Mouse (Mus musculus) stomach, postnatal 0 days (tissue): ENCODE results near the gene Caprin2. TPM values are rescaled to one million over a fixed set of nuclear protein-coding genes. Genes with fewer than 3 reads are reported as not detected.
"Not testable (repeated sequence)": the region's sequence is repeated elsewhere in the genome, so short reads cannot be mapped to it uniquely, and the experiment has no call there.

Experiments
- ATAC-seq: fragments of 200-750 bp; cut with Nextera tagmentation; 2 replicates; pipeline ENCODE4 v1.8.0; 2017; ENCODE audit not compliant: low FRiP score, low TSS enrichment
- DNase-seq: peaks from one replicate; pipeline ENCODE4 v3.0.0-alpha.2; 2016; ENCODE audit warnings: low spot score
- H3K27ac ChIP-seq: fragments of 300-500 bp; sonication (generic); replicated peaks from 2 replicates; pipeline ENCODE4 v1.5.1; 2014; ENCODE audit warnings: mild to moderate bottlenecking, control low read depth
- H3K27me3 ChIP-seq: fragments of 300-500 bp; sonication (generic); 2 replicates; pipeline ENCODE4 v1.6.1; 2014; ENCODE audit warnings: low read length; ENCODE audit not compliant: control insufficient read depth, insufficient read depth
- H3K36me3 ChIP-seq: fragments of 300-500 bp; sonication (generic); 2 replicates; pipeline ENCODE4 v1.6.1; 2014; ENCODE audit warnings: low read length, mixed read lengths; ENCODE audit not compliant: control insufficient read depth, insufficient read depth
- H3K4me1 ChIP-seq: fragments of 300-500 bp; sonication (generic); replicated peaks from 2 replicates; pipeline ENCODE4 v1.6.1; 2014; ENCODE audit warnings: antibody characterized with exemption; ENCODE audit not compliant: control insufficient read depth, insufficient read depth
- H3K4me2 ChIP-seq: fragments of 300-500 bp; sonication (generic); replicated peaks from 2 replicates; pipeline ENCODE4 v1.6.1; 2014; ENCODE audit warnings: low read depth, mild to moderate bottlenecking, control low read depth, moderate library complexity
- H3K4me3 ChIP-seq: fragments of 300-500 bp; sonication (generic); 2 replicates; pipeline ENCODE4 v1.5.1; 2014; ENCODE audit warnings: low read depth, low read length, control low read depth
- H3K9ac ChIP-seq: fragments of 300-500 bp; sonication (generic); 2 replicates; pipeline ENCODE4 v1.6.1; 2014; ENCODE audit warnings: mild to moderate bottlenecking, low read length, control low read depth, mixed read lengths
- H3K9me3 ChIP-seq: fragments of 300-500 bp; sonication (generic); 2 replicates; pipeline ENCODE4 v1.6.1; 2016; ENCODE audit warnings: low read length; ENCODE audit not compliant: control insufficient read depth
- CTCF ChIP-seq: IDR thresholded peaks from 2 replicates; pipeline ENCODE4 v1.5.1; 2016; ENCODE audit warnings: antibody characterized with exemption, low read depth, mild to moderate bottlenecking, moderate library complexity
- EP300 ChIP-seq: optimal IDR thresholded peaks from 2 replicates; pipeline ENCODE3; 2016; ENCODE audit warnings: antibody characterized with exemption
- WGBS: fragments of 180-500 bp; shearing (Covaris S2); extraction: QIAGEN DNeasy Blood & Tissue Kit; methylation state at CpG from one replicate; pipeline ENCODE4 v1.1.7; 2014; 5-methylcytosine and 5-hydroxymethylcytosine counted together
- polyA plus RNA-seq: library from polyadenylated mRNA; unstranded; fragments of >200 nt; fragmentation: Nextera tagmentation; extraction: Ambion mirVana; gene quantifications from 2 replicates; pipeline ENCODE4 v1.2.1, GENCODE M21; 2015

Caprin2 gene
- polyA plus RNA-seq, 1 experiment from 2014 or later: 4.0 TPM

- ATAC-seq: no peak
- Histone ChIP-seq H3K9me3 (no peaks in the 10 kb centered on the region), H3K4me2 (no peak overlapping the region)
Observed at GRCm38 (mm10) chr6:148917672-148918071, 21.6 kb upstream of the Caprin2 start.

GRCm38 (mm10) chr6:148916817-148917216, 20.8 kb upstream of the Caprin2 start:
- TF ChIP-seq EP300 (no peak), CTCF (peak; percentile 72)
- DNase-seq (peak; percentile 53), ATAC-seq (no peak)
- H3K4me3 ChIP-seq: no peak overlapping the region
- H3K4me2 ChIP-seq: no peak overlapping the region
- H3K27me3 ChIP-seq: no peaks in the 10 kb centered on the region
- WGBS: 35% methylated on average over 3 of the region's 3 CpGs
- H3K36me3 ChIP-seq: no peaks in the 10 kb centered on the region
- no peaks in the 10 kb centered on the region for H3K9me3 ChIP-seq
- H3K27ac ChIP-seq: no peak overlapping the region
- H3K9ac ChIP-seq: no peak overlapping the region
- no peaks in the 10 kb centered on the region for H3K4me1 ChIP-seq

More at GRCm38 (mm10) chr6:148917672-148918071, 21.6 kb upstream of the Caprin2 start:
- TF ChIP-seq EP300 (no peak), CTCF (no peak)
- no peaks in the 10 kb centered on the region for H3K27me3 ChIP-seq
- no peak overlapping the region for H3K9ac ChIP-seq
- DNase-seq: no peak
- H3K27ac ChIP-seq: no peak overlapping the region
- H3K4me1 ChIP-seq: no peaks in the 10 kb centered on the region
- 33% methylated on average over 1 of the region's 1 CpGs for WGBS
- H3K4me3 ChIP-seq: no peak overlapping the region
- no peaks in the 10 kb centered on the region for H3K36me3 ChIP-seq

DNA sequence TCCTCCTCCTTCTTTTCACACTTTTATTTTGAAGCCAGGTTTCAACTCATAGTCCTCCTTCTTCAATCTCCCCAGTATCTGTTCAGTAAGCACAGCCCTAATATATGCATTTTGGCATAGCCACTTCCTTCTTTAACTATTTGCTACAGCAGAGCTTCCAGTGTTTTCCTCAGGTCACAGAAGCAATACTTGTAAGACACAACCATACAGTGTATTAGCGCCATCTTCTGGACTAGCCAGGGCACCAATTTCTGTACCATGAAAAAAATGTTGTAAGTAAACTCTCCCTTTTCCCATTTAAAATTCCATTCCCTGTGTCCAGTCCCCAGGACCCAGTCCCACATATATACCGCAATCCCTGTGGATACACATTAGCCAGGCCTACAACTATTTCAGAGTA, 17.9 kb upstream of the Caprin2 start:
- Histone ChIP-seq H3K27me3 (no peaks in the 10 kb centered on the region), H3K27ac (no peak overlapping the region), H3K4me2 (no peak overlapping the region), H3K9me3 (no peaks in the 10 kb centered on the region), H3K9ac (no peak overlapping the region), H3K36me3 (no peaks in the 10 kb centered on the region), H3K4me1 (no peaks in the 10 kb centered on the region), H3K4me3 (no peak overlapping the region)
- TF ChIP-seq EP300: no peak
- peak; percentile 90 for TF ChIP-seq CTCF
- peak; percentile 66 for ATAC-seq
- peak; percentile 56 for DNase-seq
- 6% methylated on average over 2 of the region's 2 CpGs for WGBS

DNA sequence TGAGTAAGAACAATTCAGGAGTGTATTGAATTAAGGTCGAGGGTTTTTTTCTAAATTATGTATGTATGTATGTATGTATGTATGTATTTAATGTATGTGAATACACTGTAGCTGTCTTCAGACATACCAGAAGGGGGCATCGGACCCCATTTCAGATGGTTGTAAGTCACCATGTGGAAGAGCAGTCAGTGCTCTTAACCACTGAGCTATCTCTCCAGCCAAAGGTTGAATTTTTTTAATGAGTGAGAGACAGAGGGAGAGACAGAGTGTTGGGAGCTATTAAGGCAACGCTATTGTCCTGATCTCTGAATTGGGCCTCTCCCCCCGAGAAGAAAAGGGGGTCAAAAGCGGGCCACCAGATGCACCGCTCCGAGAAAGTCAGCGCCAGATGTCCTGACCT, 15.9 kb upstream of the Caprin2 start:
- ATAC-seq, H3K4me3 ChIP-seq, H3K4me2 ChIP-seq, H3K9ac ChIP-seq, H3K27ac ChIP-seq, H3K4me1 ChIP-seq, H3K36me3 ChIP-seq, DNase-seq, H3K9me3 ChIP-seq, H3K27me3 ChIP-seq: not testable (repeated sequence)
- 84% methylated on average over 8 of the region's 8 CpGs for WGBS

GRCm38 (mm10) chr6:148906958-148907357, 10.9 kb upstream of the Caprin2 start:
- H3K36me3 ChIP-seq: no peaks in the 10 kb centered on the region
- TF ChIP-seq EP300: no peak
- no peak for TF ChIP-seq CTCF
- no peaks in the 10 kb centered on the region for H3K27me3 ChIP-seq
- 81% methylated on average over 9 of the region's 9 CpGs for WGBS
- H3K4me3 ChIP-seq: no peak overlapping the region
- H3K9me3 ChIP-seq: no peaks in the 10 kb centered on the region
- H3K27ac ChIP-seq: no peak overlapping the region
- H3K4me2 ChIP-seq: no peak overlapping the region
- no peak overlapping the region for H3K9ac ChIP-seq
- DNase-seq (no peak), ATAC-seq (no peak)
- no peaks in the 10 kb centered on the region for H3K4me1 ChIP-seq

GRCm38 (mm10) chr6:148902728-148903127, 6.7 kb upstream of the Caprin2 start:
- H3K4me1 ChIP-seq: no peaks in the 10 kb centered on the region
- no peaks in the 10 kb centered on the region for H3K27me3 ChIP-seq
- no peak for TF ChIP-seq EP300
- no peak for TF ChIP-seq CTCF
- no peak overlapping the region for H3K27ac ChIP-seq
- DNase-seq: no peak
- H3K4me2 ChIP-seq: no peak overlapping the region
- H3K36me3 ChIP-seq: no peaks in the 10 kb centered on the region
- no peak overlapping the region for H3K9ac ChIP-seq
- no peak for ATAC-seq
- no peak overlapping the region for H3K4me3 ChIP-seq
- H3K9me3 ChIP-seq: no peaks in the 10 kb centered on the region
- 73% methylated on average over 3 of the region's 3 CpGs for WGBS
